Mouse (Mus musculus) cerebellum, adult 8-10 months (tissue): Measurements from ENCODE around the gene Folr2.

Source experiments
- DNase-seq: peaks from one replicate; pipeline ENCODE4 v3.0.0; 2022

Folr2 gene

DNA sequence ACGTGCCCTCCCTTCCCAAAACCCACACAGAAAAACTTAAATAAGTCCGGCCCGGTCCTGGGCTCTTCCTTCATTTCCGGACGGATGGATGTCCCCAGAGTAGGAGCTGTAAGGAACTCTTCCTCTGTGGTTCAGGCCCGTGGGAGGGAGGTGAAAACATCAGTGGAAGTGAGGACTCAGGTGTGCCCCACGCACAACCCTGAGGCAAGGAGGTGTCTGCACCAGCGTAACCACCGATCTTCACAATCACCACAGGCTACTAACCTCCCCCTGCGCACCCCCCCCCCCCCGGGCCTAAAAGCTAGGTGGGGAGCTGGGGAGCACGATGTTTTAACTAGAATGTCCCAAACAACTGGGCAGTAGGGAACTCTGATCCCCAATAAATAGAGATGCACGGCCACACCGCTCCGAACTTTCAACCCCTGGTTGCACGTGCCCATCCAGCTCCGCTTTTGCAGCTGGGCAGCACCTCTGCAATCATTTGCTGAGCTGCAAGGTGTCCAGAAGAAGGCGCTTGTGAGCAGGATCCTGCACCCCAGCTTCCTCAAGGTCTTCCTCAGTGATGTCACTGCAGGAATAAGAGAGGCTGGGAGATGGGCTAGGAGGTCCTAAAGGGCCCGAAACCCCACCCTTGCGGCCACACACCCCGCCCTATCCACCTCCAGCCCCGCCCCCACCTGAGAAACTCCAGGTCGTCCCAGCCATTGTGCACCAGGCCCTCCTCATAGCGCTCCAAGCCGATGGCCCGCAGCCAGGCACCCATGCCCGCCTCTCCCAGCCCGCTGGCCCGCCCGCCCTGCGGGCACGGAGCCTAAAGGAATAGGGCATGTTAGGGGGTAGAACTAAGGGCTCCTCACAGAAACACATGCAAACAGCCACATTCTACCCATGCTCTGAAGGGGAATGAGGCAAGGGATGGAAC is 33.9 kb downstream of the Folr2 start:
- no peak for DNase-seq

DNA sequence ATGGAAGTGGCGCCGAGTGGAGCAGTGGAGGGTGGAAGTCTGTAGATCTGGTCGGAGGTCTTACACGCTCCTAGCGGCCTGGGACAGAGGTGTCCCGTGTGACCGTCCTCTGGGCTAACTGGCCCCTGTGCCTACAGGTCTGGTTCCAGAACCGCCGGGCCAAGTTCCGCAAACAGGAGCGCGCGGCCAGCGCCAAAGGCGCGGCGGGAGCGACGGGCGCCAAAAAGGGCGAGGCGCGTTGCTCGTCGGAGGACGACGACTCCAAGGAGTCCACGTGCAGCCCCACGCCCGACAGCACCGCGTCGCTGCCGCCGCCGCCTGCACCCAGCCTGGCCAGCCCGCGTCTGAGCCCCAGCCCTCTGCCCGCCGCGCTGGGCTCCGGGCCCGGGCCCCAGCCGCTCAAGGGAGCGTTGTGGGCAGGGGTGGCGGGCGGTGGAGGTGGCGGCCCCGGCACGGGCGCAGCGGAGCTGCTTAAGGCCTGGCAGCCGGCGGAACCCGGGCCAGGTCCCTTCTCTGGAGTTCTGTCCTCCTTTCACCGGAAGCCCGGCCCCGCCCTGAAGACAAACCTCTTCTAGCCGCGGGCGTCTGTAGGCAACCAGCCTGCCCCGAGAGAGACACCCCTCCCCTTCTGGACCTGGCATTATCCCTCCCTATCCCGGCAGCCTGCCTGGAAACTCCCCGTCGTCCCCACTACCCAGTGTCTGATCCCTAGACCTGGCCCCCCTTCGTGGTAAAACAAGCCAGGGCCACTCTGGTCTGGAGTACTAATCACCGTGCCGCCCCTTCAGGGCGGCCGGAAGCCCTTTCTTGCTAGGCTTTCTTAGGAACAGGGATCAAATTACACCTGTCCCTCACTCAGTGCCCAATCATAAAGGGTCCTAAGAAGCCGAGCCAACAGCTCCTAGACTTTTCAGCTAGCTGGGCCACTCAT is 35.2 kb downstream of the Folr2 start:
- DNase-seq, result no peak

DNA sequence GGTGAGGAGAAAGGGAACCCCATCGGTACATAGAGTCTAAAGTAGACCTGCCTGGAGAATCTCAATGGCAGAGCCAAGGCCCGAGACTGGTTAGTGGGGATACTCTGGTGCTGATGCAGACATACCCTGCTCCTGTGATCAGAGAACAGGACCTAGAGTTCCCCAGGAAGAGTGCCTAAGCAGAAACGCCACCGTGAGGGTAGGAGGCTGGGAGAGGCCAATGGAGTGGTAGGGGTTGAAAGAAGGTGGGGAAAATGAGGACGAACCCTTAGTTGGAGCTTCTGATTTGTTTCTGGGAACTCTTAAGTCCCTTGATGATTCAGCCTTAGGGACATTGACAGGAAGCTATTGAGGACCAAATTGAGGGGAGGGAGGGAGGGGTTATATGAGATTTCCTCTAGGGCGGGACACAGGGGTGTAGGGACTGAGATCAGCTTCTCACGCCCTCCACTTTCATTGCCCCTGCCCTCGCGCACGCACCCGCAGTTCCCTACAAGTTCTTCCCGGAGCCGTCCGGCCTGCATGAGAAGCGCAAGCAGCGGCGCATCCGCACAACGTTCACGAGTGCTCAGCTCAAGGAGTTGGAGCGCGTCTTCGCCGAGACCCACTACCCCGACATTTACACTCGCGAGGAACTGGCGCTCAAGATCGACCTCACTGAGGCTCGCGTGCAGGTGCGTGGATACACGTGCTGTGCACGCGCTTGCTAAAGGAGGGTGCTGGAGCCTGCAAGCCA is 36.5 kb downstream of the Folr2 start:
- no peak for DNase-seq

DNA sequence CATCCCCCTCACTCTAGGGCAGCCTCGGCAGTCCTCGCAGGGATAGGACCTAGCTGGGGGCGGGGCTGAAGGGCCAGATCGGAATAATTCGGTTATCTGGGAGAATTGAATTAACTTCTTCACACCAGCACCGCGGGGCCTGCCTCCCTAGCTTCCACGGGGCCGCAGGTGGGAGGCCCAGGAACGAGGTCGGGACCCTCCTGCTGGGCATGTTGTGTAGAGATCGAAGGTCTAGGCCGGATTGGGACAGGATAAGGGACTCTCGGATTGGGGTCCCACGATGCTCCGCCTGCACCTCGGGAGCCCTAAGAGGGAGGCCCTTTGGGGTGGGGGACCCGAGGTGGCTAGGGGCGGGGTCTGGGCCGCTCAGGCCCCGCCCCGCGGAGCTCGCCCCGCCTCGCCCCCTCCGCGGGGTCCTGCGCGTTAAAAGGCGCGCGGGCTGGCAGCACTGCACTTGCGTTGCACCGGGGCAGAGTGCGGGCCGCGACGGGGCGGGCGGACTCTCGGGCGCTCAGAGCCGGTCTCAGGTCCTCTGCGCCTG is 39.1 kb downstream of the Folr2 start, which contains the start of gene Phox2a:
Gene Phox2a, plus strand, starts transcription at position 453 of the 541 bp plus-strand sequence.
- DNase-seq, result no peak
